Mouse (Mus musculus): Measurements from ENCODE around the gene Nek5. TPM values are rescaled to one million over a fixed set of nuclear protein-coding genes. Genes with fewer than 3 reads are reported as not detected.

Nek5 gene
- total RNA-seq, 1 experiment: not detected

GRCm38 (mm10) chr8:22132062-22132461 is 7.2 kb upstream of the Nek5 start:
- TF ChIP-seq ZC3H11A (IDR thresholded peaks at IDR 0.05; ENCODE audit: borderline replicate concordance, low read depth, low read length) (no peak), CHD2 (IDR thresholded peaks at IDR 0.05; ENCODE audit: low read depth, low read length) (no peak), ZNF384 (IDR thresholded peaks at IDR 0.05; ENCODE audit: low read depth, low read length) (no peak), HCFC1 (IDR thresholded peaks at IDR 0.05; ENCODE audit: borderline replicate concordance, insufficient read depth, low read length) (no peak), MAFK (IDR thresholded peaks at IDR 0.05; ENCODE audit: insufficient read depth, low read depth, low read length) (no peak)
- Histone ChIP-seq H3K4me3 (ENCODE audit: insufficient read depth in 1 of 2, low read depth in 1 of 2, low read length in 2 of 2, poor library complexity in 1 of 2, severe bottlenecking in 1 of 2) (no peak overlapping the region), H3K27ac (ENCODE audit: insufficient read depth, low read depth, low read length, poor library complexity, severe bottlenecking) (no peak overlapping the region), H3K4me1 (ENCODE audit: control insufficient read depth in 2 of 2, insufficient read depth in 2 of 2, low read length in 2 of 2, poor library complexity in 1 of 2) (no peaks in the 10 kb centered on the region), H3K9me3 (ENCODE audit: control insufficient read depth, insufficient read depth, low read depth, low read length) (no peaks in the 10 kb centered on the region), H3K36me3 (ENCODE audit: control insufficient read depth, insufficient read depth, low read length, poor library complexity, severe bottlenecking) (no peaks in the 10 kb centered on the region; the same call in 1 of the 2 replicates), H3K9ac (ENCODE audit: insufficient read depth, low read depth, low read length, poor library complexity, severe bottlenecking) (no peak overlapping the region)
- in situ Hi-C loops (cut with MboI; ENCODE audit: low sequenced_read_pairs in 2 of 2, unreplicated experiment in 2 of 2): no loop called here
- no peak for DNase-seq (ENCODE audit: low read depth, low spot score)

- TF ChIP-seq ZNF384 (IDR thresholded peaks at IDR 0.05; ENCODE audit: low read depth, low read length) (peak; percentile 87), CHD2 (IDR thresholded peaks at IDR 0.05; ENCODE audit: low read depth, low read length) (no peak)
- in situ Hi-C loops (cut with MboI; ENCODE audit: low sequenced_read_pairs in 2 of 2, unreplicated experiment in 2 of 2): no loop called here
- H3K36me3 ChIP-seq (ENCODE audit: control insufficient read depth, insufficient read depth, low read length, poor library complexity, severe bottlenecking): no peaks in the 10 kb centered on the region
- no peak overlapping the region for H3K4me3 ChIP-seq (ENCODE audit: insufficient read depth in 1 of 2, low read depth in 1 of 2, low read length in 2 of 2, poor library complexity in 1 of 2, severe bottlenecking in 1 of 2)
- H3K4me1 ChIP-seq (ENCODE audit: control insufficient read depth in 2 of 2, insufficient read depth in 2 of 2, low read length in 2 of 2, poor library complexity in 1 of 2): no peaks in the 10 kb centered on the region
- no peak overlapping the region for H3K9ac ChIP-seq (ENCODE audit: insufficient read depth, low read depth, low read length, poor library complexity, severe bottlenecking)
- H3K9me3 ChIP-seq (ENCODE audit: control insufficient read depth, insufficient read depth, low read depth, low read length): no peaks in the 10 kb centered on the region
- DNase-seq (ENCODE audit: low read depth, low spot score): no peak
- H3K27ac ChIP-seq (ENCODE audit: insufficient read depth, low read depth, low read length, poor library complexity, severe bottlenecking): no peak overlapping the region
Measured at GRCm38 (mm10) chr8:22107020-22107419, 17.8 kb downstream of the Nek5 start.

DNA sequence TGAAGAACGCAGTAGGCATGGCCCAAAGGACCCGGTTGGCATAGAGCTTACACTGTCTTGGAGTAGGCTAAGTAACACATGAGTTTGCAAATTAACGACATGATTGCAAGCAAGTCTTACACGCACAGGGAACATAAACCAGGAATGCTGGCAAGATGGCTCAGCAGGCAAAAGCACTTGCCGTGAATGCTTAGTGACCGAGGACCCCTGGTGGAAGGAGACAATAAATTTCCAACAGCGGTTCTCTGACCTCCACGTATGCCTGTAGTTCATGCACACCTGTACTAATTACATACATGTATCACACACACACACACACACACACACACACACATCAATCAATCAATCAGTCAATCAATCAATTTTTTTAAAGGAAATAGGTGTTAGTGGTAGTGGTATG is 33.3 kb downstream of the Nek5 start:
- no peak overlapping the region for H3K27ac ChIP-seq (ENCODE audit: insufficient read depth, low read depth, low read length, poor library complexity, severe bottlenecking)
- no peak for DNase-seq (ENCODE audit: low read depth, low spot score)
- H3K4me3 ChIP-seq (ENCODE audit: insufficient read depth in 1 of 2, low read depth in 1 of 2, low read length in 2 of 2, poor library complexity in 1 of 2, severe bottlenecking in 1 of 2): no peak overlapping the region
- no peaks in the 10 kb centered on the region for H3K9me3 ChIP-seq (ENCODE audit: control insufficient read depth, insufficient read depth, low read depth, low read length)
- no peaks in the 10 kb centered on the region; a peak in 1 of 4 replicates for H3K4me1 ChIP-seq (ENCODE audit: control insufficient read depth in 2 of 2, insufficient read depth in 2 of 2, low read length in 2 of 2, poor library complexity in 1 of 2)
- H3K9ac ChIP-seq (ENCODE audit: insufficient read depth, low read depth, low read length, poor library complexity, severe bottlenecking): no peak overlapping the region
- in situ Hi-C loops (cut with MboI; ENCODE audit: low sequenced_read_pairs in 2 of 2, unreplicated experiment in 2 of 2): no loop called here
- H3K36me3 ChIP-seq (ENCODE audit: control insufficient read depth, insufficient read depth, low read length, poor library complexity, severe bottlenecking): no peaks in the 10 kb centered on the region
- TF ChIP-seq MAFK (IDR thresholded peaks at IDR 0.05; ENCODE audit: insufficient read depth, low read depth, low read length) (no peak), ZNF384 (IDR thresholded peaks at IDR 0.05; ENCODE audit: low read depth, low read length) (no peak), ZC3H11A (IDR thresholded peaks at IDR 0.05; ENCODE audit: borderline replicate concordance, low read depth, low read length) (no peak; the same call in 1 of the 2 replicates)

DNA sequence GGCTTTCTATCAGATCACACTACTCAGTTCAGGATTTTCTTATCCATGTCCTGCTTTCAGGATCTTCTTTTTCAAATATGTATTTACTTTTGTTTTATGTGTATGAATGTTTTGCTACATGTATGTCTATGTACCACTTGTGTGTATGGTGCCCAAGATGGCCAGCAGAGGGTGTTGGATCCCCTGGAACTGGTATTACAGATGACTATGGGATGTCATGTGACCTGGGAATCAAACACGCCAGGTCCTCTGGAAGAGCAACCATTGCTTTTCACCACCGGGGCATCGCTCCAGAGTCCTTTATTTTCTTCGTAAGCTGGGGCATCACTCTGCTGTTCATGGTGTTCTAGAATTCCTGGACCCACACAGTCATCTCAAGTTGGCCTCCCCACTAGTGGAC is 35.6 kb downstream of the Nek5 start:
- in situ Hi-C loops (cut with MboI; ENCODE audit: low sequenced_read_pairs in 2 of 2, unreplicated experiment in 2 of 2): no loop called here
- Histone ChIP-seq H3K9me3 (ENCODE audit: control insufficient read depth, insufficient read depth, low read depth, low read length) (no peaks in the 10 kb centered on the region), H3K9ac (ENCODE audit: insufficient read depth, low read depth, low read length, poor library complexity, severe bottlenecking) (no peak overlapping the region), H3K27ac (ENCODE audit: insufficient read depth, low read depth, low read length, poor library complexity, severe bottlenecking) (no peak overlapping the region), H3K4me3 (ENCODE audit: insufficient read depth in 1 of 2, low read depth in 1 of 2, low read length in 2 of 2, poor library complexity in 1 of 2, severe bottlenecking in 1 of 2) (no peak overlapping the region), H3K36me3 (ENCODE audit: control insufficient read depth, insufficient read depth, low read length, poor library complexity, severe bottlenecking) (no peaks in the 10 kb centered on the region), H3K4me1 (ENCODE audit: control insufficient read depth in 2 of 2, insufficient read depth in 2 of 2, low read length in 2 of 2, poor library complexity in 1 of 2) (no peaks in the 10 kb centered on the region; a peak in 1 of 4 replicates)
- TF ChIP-seq ZC3H11A (IDR thresholded peaks at IDR 0.05; ENCODE audit: borderline replicate concordance, low read depth, low read length): no peak
- no peak for TF ChIP-seq CHD2 (IDR thresholded peaks at IDR 0.05; ENCODE audit: low read depth, low read length)
- no peak for TF ChIP-seq ZNF384 (IDR thresholded peaks at IDR 0.05; ENCODE audit: low read depth, low read length)
- TF ChIP-seq MAFK (IDR thresholded peaks at IDR 0.05; ENCODE audit: insufficient read depth, low read depth, low read length): no peak
- DNase-seq (ENCODE audit: low read depth, low spot score): no peak

DNA sequence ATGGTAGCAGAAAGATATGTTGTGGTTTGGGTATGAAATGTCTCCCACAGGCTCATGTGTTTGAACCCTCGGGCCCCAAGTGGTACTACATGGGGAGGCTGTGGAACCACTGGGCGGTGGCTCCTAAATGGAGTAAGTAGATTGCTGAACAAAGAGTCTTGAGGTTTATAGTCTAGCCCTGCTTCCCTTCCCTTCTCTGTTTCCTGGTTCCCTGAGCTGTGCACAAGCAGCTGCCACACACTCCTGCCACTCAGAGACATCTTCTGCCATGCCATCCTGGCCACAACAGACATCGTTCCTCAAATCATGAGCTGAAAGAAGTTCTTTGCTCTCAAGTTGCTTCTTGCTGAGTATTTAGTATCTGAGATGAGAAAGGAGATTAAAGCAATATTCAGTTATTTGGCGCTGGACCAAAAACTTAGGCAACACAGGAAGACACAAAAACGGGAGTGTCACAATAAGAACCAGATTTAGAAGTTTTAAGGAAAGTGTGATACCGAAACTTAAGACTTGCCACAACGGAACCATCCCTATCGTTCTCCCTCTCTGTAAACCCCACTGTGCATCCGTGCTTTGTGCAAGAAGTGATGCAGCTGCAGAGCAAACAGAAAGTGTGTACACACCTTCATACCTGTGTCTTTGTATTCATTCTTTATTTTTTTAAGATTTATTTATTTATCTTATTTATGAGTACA is 45.4 kb downstream of the Nek5 start:
- in situ Hi-C loops (cut with MboI; ENCODE audit: low sequenced_read_pairs in 2 of 2, unreplicated experiment in 2 of 2): no loop called here
- Histone ChIP-seq H3K9me3 (ENCODE audit: control insufficient read depth, insufficient read depth, low read depth, low read length) (no peaks in the 10 kb centered on the region), H3K27ac (ENCODE audit: insufficient read depth, low read depth, low read length, poor library complexity, severe bottlenecking) (no peak overlapping the region), H3K9ac (ENCODE audit: insufficient read depth, low read depth, low read length, poor library complexity, severe bottlenecking) (no peak overlapping the region), H3K4me3 (ENCODE audit: insufficient read depth in 1 of 2, low read depth in 1 of 2, low read length in 2 of 2, poor library complexity in 1 of 2, severe bottlenecking in 1 of 2) (no peak overlapping the region), H3K4me1 (ENCODE audit: control insufficient read depth in 2 of 2, insufficient read depth in 2 of 2, low read length in 2 of 2, poor library complexity in 1 of 2) (no peaks in the 10 kb centered on the region), H3K36me3 (ENCODE audit: control insufficient read depth, insufficient read depth, low read length, poor library complexity, severe bottlenecking) (no peaks in the 10 kb centered on the region)
- DNase-seq (ENCODE audit: low read depth, low spot score): no peak
- TF ChIP-seq CHD2 (IDR thresholded peaks at IDR 0.05; ENCODE audit: low read depth, low read length): no peak
- no peak for TF ChIP-seq HCFC1 (IDR thresholded peaks at IDR 0.05; ENCODE audit: borderline replicate concordance, insufficient read depth, low read length)
- no peak for TF ChIP-seq MAFK (IDR thresholded peaks at IDR 0.05; ENCODE audit: insufficient read depth, low read depth, low read length)
